Mouse (Mus musculus) cerebellum, adult 2 months (tissue): ENCODE data around the gene Ski. TPM values are rescaled to one million over a fixed set of nuclear protein-coding genes. Genes with fewer than 3 reads are reported as not detected.

ENCODE experiments used
- DNase-seq, 2 experiments: peaks; one replicate each; pipeline ENCODE4 v3.0.0; 2021
- H3K27ac ChIP-seq: fragments of 200-500 bp; 2 replicates; pipeline ENCODE4 v1.5.1; 2012; ENCODE audit warnings: low read length, control low read depth, inconsistent platforms; ENCODE audit not compliant: insufficient read depth
- H3K27me3 ChIP-seq: fragments of 200-500 bp; 2 replicates; pipeline ENCODE4 v1.6.1; 2012; ENCODE audit warnings: inconsistent platforms, mild to moderate bottlenecking, low read length, moderate library complexity; ENCODE audit not compliant: control insufficient read depth, insufficient read depth
- H3K4me1 ChIP-seq: fragments of 200-500 bp; 2 replicates; pipeline ENCODE4 v1.6.1; 2011; ENCODE audit warnings: low read length; ENCODE audit not compliant: control insufficient read depth, insufficient read depth
- H3K4me3 ChIP-seq: fragments of 200-500 bp; replicated peaks from 2 replicates; pipeline ENCODE3; 2011; ENCODE audit warnings: mild to moderate bottlenecking, low read depth, low read length, control low read depth; ENCODE audit not compliant: insufficient read depth
- CTCF ChIP-seq: fragments of 200-500 bp; IDR thresholded peaks from 2 replicates; pipeline ENCODE4 v1.5.1; 2011; ENCODE audit warnings: low read depth, mild to moderate bottlenecking, control low read depth, low read length, moderate library complexity, borderline replicate concordance; ENCODE audit not compliant: insufficient read depth
- POLR2A ChIP-seq: fragments of 200-500 bp; IDR thresholded peaks from 2 replicates; pipeline ENCODE4 v1.6.1; 2011; ENCODE audit warnings: low read length, control low read depth, borderline replicate concordance; ENCODE audit not compliant: insufficient read depth
- WGBS: fragments of 180-500 bp; shearing (Covaris S2); methylation state at CpG from one replicate; pipeline ENCODE4 v1.1.7; 2018; 5-methylcytosine and 5-hydroxymethylcytosine counted together
- polyA plus RNA-seq: library from polyadenylated mRNA; depleted of rRNA; stranded (reverse); fragments of >200 nt; gene quantifications from 2 replicates; pipeline ENCODE4 v1.2.3, GENCODE M21; 2012

Ski gene
- polyA plus RNA-seq, 1 experiment = 87.2 TPM

DNA sequence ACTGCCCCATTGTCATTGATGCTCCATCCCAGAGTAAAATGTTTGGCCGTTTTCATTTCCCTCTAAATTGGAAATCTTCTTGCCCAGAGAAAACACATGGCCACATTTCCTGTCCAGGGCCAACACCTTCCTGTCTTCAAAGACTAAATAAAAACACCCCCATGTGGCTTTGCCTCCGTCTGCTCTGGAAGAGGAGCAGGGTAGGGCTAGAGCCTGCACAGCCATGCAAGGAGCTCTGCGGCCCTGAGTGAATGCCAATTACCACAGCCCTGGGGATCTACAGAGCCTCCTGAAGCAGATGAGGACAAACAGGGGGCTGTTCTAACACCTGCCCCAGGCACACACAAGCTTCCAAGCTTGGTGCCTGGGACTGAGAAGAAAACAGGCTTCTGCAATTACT is 46.2 kb downstream of the Ski start:
- TF ChIP-seq CTCF (no peak), POLR2A (no peak)
- under 1% methylated on average over 3 of the region's 3 CpGs for WGBS
- Histone ChIP-seq H3K4me3 (no peak overlapping the region), H3K4me1 (peaks cover 78% of the 10 kb centered on the region), H3K27me3 (no peaks in the 10 kb centered on the region), H3K27ac (0 out of 2 replicates have a peak overlapping the region, but pooled peaks have one; percentile 34)
- peak in 1 of 2 experiments; percentile 60 for DNase-seq

DNA sequence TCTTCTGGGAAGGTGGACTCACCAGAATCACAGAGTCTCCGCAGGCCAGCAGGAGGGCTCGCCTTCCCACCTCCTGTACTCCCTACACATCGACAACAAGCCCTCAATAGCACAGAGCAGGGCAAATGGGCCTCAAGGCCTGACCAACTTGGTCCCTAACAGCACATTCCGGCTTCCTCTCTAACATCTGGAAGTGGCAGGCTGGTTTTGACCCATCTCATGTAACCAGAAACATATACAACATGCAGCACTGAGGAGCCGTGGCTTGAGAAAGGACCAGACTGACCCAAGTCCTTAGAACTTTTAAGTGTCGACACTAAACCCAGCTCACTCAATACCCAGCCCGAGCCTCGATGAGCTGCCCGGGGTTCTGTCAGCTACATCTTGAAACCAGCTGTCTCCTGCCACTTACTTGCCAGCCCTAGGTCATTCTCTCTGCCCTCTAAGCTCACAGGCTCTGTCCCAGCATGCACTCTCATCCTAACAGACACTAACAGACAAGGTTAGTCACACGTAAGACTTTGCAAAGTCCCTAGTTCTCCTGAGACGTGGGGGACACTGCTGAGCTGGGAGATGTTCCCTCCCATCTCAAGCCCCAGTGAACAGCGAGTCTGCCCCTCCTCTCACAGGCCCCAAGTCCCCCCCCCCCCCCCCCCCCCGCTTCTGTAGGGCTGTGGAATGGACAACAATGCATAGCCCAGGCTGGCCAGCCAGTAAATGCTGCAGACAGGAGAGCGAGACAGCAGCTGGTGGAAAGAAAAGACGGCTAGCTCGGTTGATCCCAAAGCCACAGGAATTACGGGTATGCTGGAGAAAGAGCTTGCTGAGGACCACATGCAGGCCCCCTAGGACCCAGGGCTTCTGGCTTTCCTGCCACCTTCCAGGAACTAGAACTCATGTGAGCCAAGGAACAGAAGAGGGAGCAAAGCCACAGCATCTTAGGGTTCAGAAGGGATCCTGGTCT is 48.3 kb downstream of the Ski start:
- WGBS = 15% methylated on average over 17 of the region's 17 CpGs
- no peaks in the 10 kb centered on the region for H3K27me3 ChIP-seq
- no peak overlapping the region for H3K4me3 ChIP-seq
- H3K27ac ChIP-seq = no peak overlapping the region; the same call in 1 of the 2 replicates
- no peak for TF ChIP-seq CTCF
- TF ChIP-seq POLR2A = no peak
- H3K4me1 ChIP-seq = peaks cover 81% of the 10 kb centered on the region
- DNase-seq = no peak

DNA sequence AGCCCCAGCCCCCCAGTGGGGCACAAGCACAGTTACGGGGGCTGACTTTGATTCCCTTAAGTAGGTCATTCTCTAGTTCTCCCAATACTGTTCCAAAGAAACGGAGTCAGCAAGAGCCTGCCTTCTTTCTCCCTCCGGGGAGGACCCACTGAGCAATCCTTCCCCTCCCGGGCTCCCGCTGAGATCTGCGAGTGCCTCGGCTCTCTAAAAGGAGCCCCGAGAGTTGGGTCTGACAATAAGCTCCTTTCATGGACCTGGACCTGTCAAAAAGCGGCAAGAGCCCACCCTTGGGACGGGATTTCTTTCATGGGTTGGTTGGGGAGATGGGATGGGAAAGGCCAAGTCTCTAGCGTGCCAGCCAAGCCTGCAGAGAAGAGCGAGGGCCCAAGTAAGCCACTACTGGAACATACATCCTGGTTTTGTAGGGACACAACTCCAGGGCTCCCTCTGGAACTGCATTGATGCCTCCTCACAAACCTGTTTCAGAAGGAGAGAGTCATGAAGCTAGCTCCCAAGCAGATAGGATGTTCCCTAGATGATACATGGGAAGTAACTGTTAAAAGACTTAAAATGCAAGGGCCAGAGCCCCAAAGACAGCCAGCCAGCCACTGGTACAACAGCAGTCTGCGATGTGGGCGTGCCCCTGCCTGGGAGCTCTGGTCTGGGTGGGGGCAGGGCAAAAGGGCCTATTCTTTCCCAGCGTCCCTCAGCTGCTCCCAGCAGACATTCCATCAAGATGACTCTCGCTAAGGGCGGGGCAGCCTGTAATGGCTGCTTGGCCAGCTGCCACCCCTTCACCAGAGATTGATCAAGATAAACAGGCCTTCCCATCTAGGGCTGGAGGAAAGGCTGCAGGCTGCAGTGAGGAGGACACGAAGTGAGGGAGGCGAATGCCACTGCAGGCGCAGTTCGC is 49.2 kb downstream of the Ski start:
- Histone ChIP-seq H3K27ac (peak overlapping the region; percentile 28; the same call in 1 of the 2 replicates), H3K27me3 (no peaks in the 10 kb centered on the region), H3K4me3 (peak overlapping the region; percentile 8), H3K4me1 (peaks cover 79% of the 10 kb centered on the region)
- TF ChIP-seq CTCF (no peak), POLR2A (no peak)
- DNase-seq = peak; percentile 69 to 73
- WGBS = 9% methylated on average over 21 of the region's 21 CpGs

GRCm38 (mm10) chr4:155171961-155172533 is 50.3 kb downstream of the Ski start:
- TF ChIP-seq CTCF = no peak
- TF ChIP-seq POLR2A = no peak
- Histone ChIP-seq H3K4me3 (no peak overlapping the region), H3K4me1 (peaks cover 76% of the 10 kb centered on the region), H3K27me3 (no peaks in the 10 kb centered on the region), H3K27ac (peak overlapping the region; percentile 16; the same call in 1 of the 2 replicates)
- WGBS = 19% methylated on average over 5 of the region's 5 CpGs
- DNase-seq = no peak

GRCm38 (mm10) chr4:155170614-155171212 is 51.7 kb downstream of the Ski start:
- Histone ChIP-seq H3K27me3 (no peaks in the 10 kb centered on the region), H3K27ac (no peak overlapping the region), H3K4me3 (no peak overlapping the region), H3K4me1 (peaks cover 78% of the 10 kb centered on the region)
- 36% methylated on average over 8 of the region's 8 CpGs for WGBS
- no peak for DNase-seq
- no peak for TF ChIP-seq POLR2A
- TF ChIP-seq CTCF = no peak

GRCm38 (mm10) chr4:155168835-155169252 is 53.5 kb downstream of the Ski start:
- DNase-seq = no peak
- peaks cover 76% of the 10 kb centered on the region for H3K4me1 ChIP-seq
- H3K27me3 ChIP-seq = no peaks in the 10 kb centered on the region
- TF ChIP-seq POLR2A (no peak), CTCF (no peak)
- WGBS = 35% methylated on average over 8 of the region's 8 CpGs
- no peak overlapping the region for H3K27ac ChIP-seq
- no peak overlapping the region for H3K4me3 ChIP-seq

GRCm38 (mm10) chr4:155165861-155166260 is 56.5 kb downstream of the Ski start:
- no peaks in the 10 kb centered on the region for H3K27me3 ChIP-seq
- H3K27ac ChIP-seq = no peak overlapping the region
- no peak for DNase-seq
- TF ChIP-seq CTCF (no peak), POLR2A (no peak)
- no peak overlapping the region for H3K4me3 ChIP-seq
- H3K4me1 ChIP-seq = peaks cover 79% of the 10 kb centered on the region
